Mouse (Mus musculus): ENCODE results near the gene Mark2. TPM values are rescaled to one million over a fixed set of nuclear protein-coding genes. Genes with fewer than 3 reads are reported as not detected.

Mark2 gene
- polyA plus RNA-seq, 1 experiment from 2014 or later = 63.8 TPM

DNA sequence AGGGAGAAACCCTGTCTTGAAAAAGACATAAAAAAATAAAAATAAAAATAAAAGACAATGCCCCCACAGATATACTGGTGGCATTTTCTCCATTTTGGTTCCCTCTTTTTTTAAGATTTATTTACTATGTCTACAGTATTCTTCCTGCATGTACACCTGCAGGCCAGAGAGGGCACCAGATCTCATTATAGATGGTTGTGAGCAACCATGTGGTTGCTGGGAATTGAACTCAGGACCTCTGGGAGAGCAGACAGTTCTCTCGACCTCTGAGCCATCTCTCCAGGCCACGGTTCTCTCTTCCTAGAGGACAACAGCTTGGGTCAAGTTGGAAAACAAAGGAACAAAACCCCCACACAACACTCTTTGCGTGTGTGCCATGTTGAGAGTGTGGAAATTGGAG is 79.7 kb downstream of the Mark2 start:
- Histone ChIP-seq H3K9ac (replicated peaks) (no peak overlapping the region), H3K4me3 (no peak overlapping the region), H3K27ac (replicated peaks) (no peak overlapping the region), H3K36me3 (no peaks in the 10 kb centered on the region), H3K9me3 (no peaks in the 10 kb centered on the region), H3K27me3 (no peaks in the 10 kb centered on the region), H3K4me2 (replicated peaks) (no peak overlapping the region), H3K4me1 (peaks cover 32% of the 10 kb centered on the region)
- ATAC-seq (ENCODE audit: low FRiP score, low read depth) = no peak
- 94% methylated on average over 3 of the region's 3 CpGs for WGBS

DNA sequence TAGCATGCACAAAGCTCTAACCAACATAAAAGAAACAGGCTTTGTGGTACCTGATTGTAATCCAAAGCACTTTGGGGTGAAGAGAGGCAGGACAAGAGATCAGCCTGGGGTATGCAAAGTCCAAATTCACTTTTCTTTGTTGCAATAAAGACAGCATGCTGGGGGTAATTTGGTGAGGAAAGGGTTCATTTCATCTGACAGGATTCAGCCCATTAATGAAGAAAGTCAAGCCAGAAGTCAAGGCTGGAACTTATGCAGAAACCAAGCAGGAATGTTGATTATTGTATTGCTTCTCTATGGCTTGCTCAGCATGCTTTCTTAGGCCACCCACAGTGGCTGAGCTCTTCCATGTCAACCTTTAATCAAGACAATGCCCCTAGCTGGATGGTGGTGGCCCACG is 80.2 kb downstream of the Mark2 start:
- H3K9me3 ChIP-seq = no peaks in the 10 kb centered on the region
- peaks cover 27% of the 10 kb centered on the region for H3K4me1 ChIP-seq
- no peaks in the 10 kb centered on the region for H3K27me3 ChIP-seq
- H3K9ac ChIP-seq (replicated peaks) = no peak overlapping the region
- no peak overlapping the region for H3K4me2 ChIP-seq (replicated peaks)
- H3K4me3 ChIP-seq = no peak overlapping the region
- H3K36me3 ChIP-seq = no peaks in the 10 kb centered on the region
- whole genome bisulfite sequencing = 83% methylated on average over 1 of the region's 1 CpGs
- ATAC-seq (ENCODE audit: low FRiP score, low read depth) = no peak
- H3K27ac ChIP-seq (replicated peaks) = no peak overlapping the region

DNA sequence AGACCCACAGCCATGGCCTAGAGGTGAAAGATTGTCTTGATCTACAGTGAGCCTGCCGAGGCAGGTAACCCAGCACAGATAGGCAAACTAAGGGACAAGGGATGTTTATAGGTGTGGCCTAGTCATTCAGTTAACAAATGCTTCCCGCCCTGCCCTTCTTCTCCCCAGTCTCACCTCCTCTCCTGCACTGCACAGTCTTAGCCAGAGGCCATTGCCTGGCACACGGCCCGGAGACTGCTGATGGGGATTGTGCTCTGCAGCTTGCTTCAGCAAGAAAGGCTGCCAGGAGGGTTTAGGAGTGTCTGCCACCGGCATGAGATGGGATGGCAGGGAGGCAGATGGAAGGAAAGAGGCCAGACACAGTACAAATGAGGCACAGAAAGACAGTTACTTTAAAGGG is 83.8 kb downstream of the Mark2 start:
- no peaks in the 10 kb centered on the region for H3K36me3 ChIP-seq
- ATAC-seq (ENCODE audit: low FRiP score, low read depth) = no peak
- H3K4me1 ChIP-seq = no peaks in the 10 kb centered on the region
- H3K9ac ChIP-seq (replicated peaks) = no peak overlapping the region
- H3K4me2 ChIP-seq (replicated peaks) = no peak overlapping the region
- no peaks in the 10 kb centered on the region for H3K9me3 ChIP-seq
- no peaks in the 10 kb centered on the region for H3K27me3 ChIP-seq
- no peak overlapping the region for H3K4me3 ChIP-seq
- H3K27ac ChIP-seq (replicated peaks) = no peak overlapping the region
- WGBS = 87% methylated on average over 5 of the region's 5 CpGs

DNA sequence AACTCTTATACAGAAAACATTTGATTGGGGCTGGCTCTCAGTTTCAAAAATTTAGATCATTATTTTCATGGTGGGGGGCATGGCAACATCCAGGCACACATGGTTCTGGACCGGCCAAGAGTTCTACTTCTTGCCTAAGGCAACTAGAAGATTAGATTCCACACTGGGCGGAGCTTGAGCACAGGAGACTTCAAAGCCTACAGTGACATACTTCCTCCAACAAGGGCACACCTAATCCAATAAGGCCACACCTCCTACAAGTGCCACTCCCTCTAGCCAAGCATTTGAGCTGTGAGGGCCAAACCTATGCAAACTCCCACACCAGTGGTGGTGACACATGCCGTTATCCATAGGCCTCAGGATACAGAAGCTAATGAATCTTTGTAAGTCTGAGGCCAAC is 95.6 kb downstream of the Mark2 start:
- Histone ChIP-seq H3K27me3 (peaks cover 21% of the 10 kb centered on the region), H3K4me2 (replicated peaks) (no peak overlapping the region), H3K9ac (replicated peaks) (no peak overlapping the region), H3K9me3 (no peaks in the 10 kb centered on the region), H3K4me1 (peaks cover 5% of the 10 kb centered on the region; the same call in 1 of the 2 replicates), H3K4me3 (no peak overlapping the region), H3K27ac (replicated peaks) (no peak overlapping the region), H3K36me3 (no peaks in the 10 kb centered on the region)
- ATAC-seq (ENCODE audit: low FRiP score, low read depth) = no peak
- WGBS = 85% methylated on average over 3 of the region's 3 CpGs

DNA sequence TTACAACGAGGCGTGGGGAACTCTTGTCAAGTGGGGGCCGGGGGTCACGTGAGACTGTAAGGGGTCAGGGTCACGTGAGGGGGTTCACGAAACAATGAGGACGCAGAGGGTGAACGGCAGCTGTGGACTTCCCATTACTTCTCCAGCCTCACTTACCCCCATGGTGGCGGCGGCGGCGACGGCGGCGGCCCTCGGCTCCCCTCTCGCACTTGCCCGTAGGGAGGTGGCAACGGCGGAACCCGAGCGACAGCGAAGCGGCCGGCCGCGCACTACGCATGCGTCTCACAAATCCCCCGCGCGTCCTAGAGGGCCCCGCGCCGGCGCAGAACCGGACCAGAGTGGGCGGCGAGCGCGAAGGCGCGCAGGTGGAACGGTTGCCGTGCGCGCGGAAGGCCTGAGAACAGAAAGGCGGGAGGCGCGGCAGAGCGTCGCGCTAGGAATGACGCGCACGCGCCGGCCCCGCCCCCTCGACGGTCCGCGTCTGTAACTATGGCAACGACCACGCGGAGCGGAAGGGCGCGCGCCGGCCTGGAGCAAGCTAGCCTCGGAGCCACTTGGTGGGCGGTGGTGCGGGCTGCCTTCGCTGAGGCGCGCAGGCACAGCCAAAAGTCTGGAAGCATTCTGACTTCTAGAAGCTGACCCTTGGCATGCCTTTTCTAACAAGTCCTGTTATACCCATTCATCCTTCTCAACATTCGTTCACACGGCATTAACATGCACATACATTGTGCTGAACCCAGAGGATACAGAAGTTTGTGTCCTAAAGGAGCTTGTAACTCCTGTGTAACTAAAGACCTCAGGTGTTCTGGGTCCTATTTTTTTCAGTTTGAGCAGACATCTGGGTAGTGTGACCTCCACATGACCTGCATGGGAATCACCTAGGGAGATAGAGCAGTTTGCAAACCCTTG is 100.6 kb downstream of the Mark2 start, which contains the start of gene Naa40:
TSS of gene Naa40 (minus strand) at position 402 of the 909 bp plus-strand sequence.
- peak within 1 kb of the TSS; percentile 83 for H3K27ac ChIP-seq (replicated peaks)
- ATAC-seq (ENCODE audit: low FRiP score, low read depth) = peak; percentile 97
- peak within 1 kb of the TSS; percentile 87 for H3K4me2 ChIP-seq (replicated peaks)
- peak within 1 kb of the TSS; percentile 88 for H3K9ac ChIP-seq (replicated peaks)
- WGBS = under 1% methylated on average over 73 of the region's 80 CpGs
- H3K4me3 ChIP-seq = peak within 1 kb of the TSS; percentile 60
- H3K4me1 ChIP-seq = peaks cover 29% of the 10 kb centered on the region
- no peaks in the 10 kb centered on the region for H3K9me3 ChIP-seq
- H3K27me3 ChIP-seq = peaks cover 21% of the 10 kb centered on the region
- H3K36me3 ChIP-seq = no peaks in the 10 kb centered on the region

DNA sequence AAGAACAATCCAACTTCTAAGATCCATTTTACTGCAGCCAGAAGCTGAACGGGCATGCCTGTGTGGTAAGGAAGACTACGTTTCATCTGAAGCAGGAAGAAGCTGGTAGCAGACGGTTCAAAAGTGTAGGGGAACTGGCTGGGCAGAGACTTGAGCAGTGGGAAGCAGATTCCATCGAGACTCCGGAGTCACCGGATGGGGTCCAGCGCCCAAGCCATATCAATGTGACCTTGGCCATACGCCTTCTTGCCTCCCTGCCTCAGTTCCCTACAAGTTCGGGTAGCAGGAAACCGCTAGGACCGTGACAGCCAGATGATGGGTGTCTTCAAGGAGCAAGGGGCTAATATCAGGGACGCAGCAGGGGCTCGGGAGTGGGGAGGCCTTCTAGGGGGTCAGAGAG is 101.4 kb downstream of the Mark2 start:
- Histone ChIP-seq H3K9me3 (no peaks in the 10 kb centered on the region), H3K27me3 (peaks cover 21% of the 10 kb centered on the region), H3K27ac (replicated peaks) (peak overlapping the region; percentile 83; the same call in 1 of the 2 replicates), H3K4me1 (peaks cover 29% of the 10 kb centered on the region), H3K4me3 (peak overlapping the region; percentile 60), H3K36me3 (no peaks in the 10 kb centered on the region), H3K9ac (replicated peaks) (peak overlapping the region; percentile 88), H3K4me2 (replicated peaks) (peak overlapping the region; percentile 87)
- 4% methylated on average over 13 of the region's 13 CpGs for WGBS
- ATAC-seq (ENCODE audit: low FRiP score, low read depth) = no peak

DNA sequence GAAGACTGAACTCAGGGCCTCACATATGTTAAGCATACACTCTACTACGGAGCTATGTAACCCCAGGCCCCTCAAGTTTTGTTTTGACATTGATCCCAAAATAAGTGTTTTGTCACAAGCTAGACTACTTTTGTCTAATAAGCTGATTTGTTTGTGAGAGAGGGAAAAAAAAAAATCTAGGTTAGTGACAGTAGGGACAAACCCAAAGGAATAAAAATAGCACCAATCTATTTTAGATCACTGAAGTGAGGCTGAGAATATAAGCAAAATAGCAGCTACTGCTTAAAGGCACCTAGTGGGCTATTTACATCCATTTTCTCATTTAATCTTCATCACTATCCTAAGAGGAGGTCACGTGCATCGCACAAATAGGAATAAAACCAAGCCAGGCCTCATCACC is 102.1 kb downstream of the Mark2 start:
- peaks cover 21% of the 10 kb centered on the region for H3K27me3 ChIP-seq
- H3K4me3 ChIP-seq = peak overlapping the region; percentile 60
- H3K9me3 ChIP-seq = no peaks in the 10 kb centered on the region
- peak overlapping the region; percentile 87 for H3K4me2 ChIP-seq (replicated peaks)
- no peak overlapping the region for H3K27ac ChIP-seq (replicated peaks)
- H3K9ac ChIP-seq (replicated peaks) = peak overlapping the region; percentile 88; the same call in 1 of the 2 replicates
- 0 out of 2 replicates have a peak, but pooled peaks cover under 1% of the 10 kb centered on the region for H3K36me3 ChIP-seq
- H3K4me1 ChIP-seq = peaks cover 29% of the 10 kb centered on the region
- WGBS = 94% methylated on average over 3 of the region's 3 CpGs
- no peak for ATAC-seq (ENCODE audit: low FRiP score, low read depth)

DNA sequence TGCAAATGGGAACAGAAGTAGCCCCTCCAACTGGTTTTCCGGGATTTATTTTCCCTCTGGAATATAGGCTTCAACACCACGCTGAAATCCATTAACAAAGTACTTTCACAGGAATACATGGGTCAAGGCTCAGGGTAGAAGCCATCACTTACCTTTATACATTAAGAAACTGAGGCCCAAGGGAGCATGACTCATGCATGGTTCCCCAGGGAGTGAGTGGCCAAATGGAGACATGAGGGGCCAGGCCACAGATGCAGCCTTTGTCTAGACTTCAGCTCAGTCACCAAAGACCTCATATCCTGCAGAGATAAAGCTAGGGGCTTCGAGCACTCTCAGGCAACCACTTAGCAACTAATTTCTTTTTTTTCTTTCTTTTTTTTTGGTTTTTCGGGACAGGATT is 104.9 kb downstream of the Mark2 start:
- Histone ChIP-seq H3K4me2 (replicated peaks) (no peak overlapping the region), H3K4me3 (no peak overlapping the region), H3K27ac (replicated peaks) (no peak overlapping the region), H3K36me3 (peaks cover 23% of the 10 kb centered on the region), H3K4me1 (peaks cover 29% of the 10 kb centered on the region), H3K9me3 (no peaks in the 10 kb centered on the region), H3K9ac (replicated peaks) (no peak overlapping the region), H3K27me3 (peaks cover under 1% of the 10 kb centered on the region; the same call in 1 of the 2 replicates)
- WGBS = 80% methylated on average over 4 of the region's 4 CpGs
- ATAC-seq (ENCODE audit: low FRiP score, low read depth) = no peak

DNA sequence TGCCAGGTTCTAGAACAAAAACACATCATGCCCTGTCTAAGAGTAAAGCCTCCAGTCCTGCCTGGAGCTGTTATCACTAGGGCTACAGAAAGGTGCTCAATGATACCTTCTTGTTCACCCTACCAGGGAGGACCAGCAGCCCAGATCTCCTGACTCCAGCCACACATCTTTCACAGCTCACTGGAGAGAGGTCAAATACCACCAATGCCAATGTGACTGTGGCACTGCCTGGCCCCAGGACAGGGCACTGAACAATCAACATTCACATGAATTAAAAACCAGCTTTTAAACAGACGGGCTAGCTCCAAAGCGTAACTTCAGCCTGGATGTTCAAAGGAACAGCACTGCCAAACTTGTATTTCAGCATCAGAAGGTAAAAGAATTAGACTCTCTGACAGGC is 105.6 kb downstream of the Mark2 start:
- Histone ChIP-seq H3K36me3 (peaks cover 31% of the 10 kb centered on the region), H3K4me2 (replicated peaks) (no peak overlapping the region), H3K4me3 (no peak overlapping the region), H3K27ac (replicated peaks) (no peak overlapping the region), H3K27me3 (no peaks in the 10 kb centered on the region), H3K9ac (replicated peaks) (no peak overlapping the region), H3K4me1 (peaks cover 24% of the 10 kb centered on the region), H3K9me3 (no peaks in the 10 kb centered on the region)
- no peak for ATAC-seq (ENCODE audit: low FRiP score, low read depth)
- WGBS = 96% methylated on average over 2 of the region's 2 CpGs

DNA sequence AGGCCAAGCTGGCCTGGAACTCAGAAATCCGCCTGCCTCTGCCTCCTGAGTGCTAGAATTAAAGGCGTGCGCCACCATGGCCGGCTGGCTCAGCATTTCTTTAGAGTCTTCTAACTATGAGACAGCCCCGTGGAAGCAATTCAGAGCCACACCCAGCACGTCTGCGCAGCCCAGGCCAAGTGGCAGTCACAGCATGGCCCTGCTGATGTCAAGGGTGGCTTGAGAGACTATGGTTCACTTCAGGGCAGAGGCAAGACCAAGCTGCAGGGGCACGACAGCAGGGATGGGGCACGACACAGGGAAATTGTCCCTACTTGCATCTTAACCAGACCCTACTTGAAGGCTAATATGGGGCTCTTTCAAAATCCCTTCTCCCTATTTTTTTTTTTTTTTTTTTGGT is 106.2 kb downstream of the Mark2 start:
- ATAC-seq (ENCODE audit: low FRiP score, low read depth) = no peak
- no peaks in the 10 kb centered on the region for H3K27me3 ChIP-seq
- WGBS = 91% methylated on average over 9 of the region's 9 CpGs
- H3K36me3 ChIP-seq = peaks cover 36% of the 10 kb centered on the region
- no peak overlapping the region for H3K4me3 ChIP-seq
- no peak overlapping the region for H3K4me2 ChIP-seq (replicated peaks)
- peaks cover 23% of the 10 kb centered on the region for H3K4me1 ChIP-seq
- H3K9ac ChIP-seq (replicated peaks) = no peak overlapping the region
- no peak overlapping the region for H3K27ac ChIP-seq (replicated peaks)
- H3K9me3 ChIP-seq = no peaks in the 10 kb centered on the region

DNA sequence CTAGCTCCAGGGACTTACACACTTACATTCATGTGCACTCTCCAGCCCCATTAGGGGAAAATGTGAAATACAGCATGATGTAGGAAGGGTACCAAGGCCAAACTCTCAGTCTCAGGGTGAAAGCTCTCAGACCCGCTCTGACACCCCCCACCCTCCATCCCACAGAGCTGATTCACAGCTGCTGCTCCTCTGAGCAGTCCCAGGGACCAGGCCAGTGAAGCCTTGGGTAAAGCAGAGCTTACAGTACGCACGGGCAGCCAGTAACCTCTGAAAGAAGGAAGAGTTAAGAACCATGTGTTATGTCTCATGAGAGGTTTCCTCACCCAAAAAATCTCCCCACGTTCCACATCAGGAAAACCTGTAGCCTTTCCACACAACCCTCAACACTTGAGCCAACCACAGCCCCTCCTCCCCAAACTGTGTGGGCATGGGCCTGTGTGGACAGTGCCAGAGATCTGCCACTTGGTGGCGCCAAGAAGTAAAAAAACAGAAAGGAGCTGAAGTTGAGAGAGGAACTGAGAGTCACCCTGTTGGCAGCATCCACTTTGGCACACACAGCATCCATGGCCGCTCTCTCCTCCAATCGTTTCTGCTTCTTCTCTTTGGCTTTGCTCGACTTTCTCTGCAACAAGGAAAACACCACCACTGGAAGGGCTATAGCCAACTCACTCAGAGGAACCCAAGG is 107.0 kb downstream of the Mark2 start:
- WGBS = 55% methylated on average over 8 of the region's 8 CpGs
- Histone ChIP-seq H3K4me2 (replicated peaks) (no peak overlapping the region), H3K27me3 (no peaks in the 10 kb centered on the region), H3K27ac (replicated peaks) (no peak overlapping the region), H3K36me3 (peaks cover 43% of the 10 kb centered on the region), H3K4me1 (peaks cover 16% of the 10 kb centered on the region), H3K9me3 (no peaks in the 10 kb centered on the region), H3K9ac (replicated peaks) (no peak overlapping the region), H3K4me3 (no peak overlapping the region)
- peak; percentile 78 for ATAC-seq (ENCODE audit: low FRiP score, low read depth)

DNA sequence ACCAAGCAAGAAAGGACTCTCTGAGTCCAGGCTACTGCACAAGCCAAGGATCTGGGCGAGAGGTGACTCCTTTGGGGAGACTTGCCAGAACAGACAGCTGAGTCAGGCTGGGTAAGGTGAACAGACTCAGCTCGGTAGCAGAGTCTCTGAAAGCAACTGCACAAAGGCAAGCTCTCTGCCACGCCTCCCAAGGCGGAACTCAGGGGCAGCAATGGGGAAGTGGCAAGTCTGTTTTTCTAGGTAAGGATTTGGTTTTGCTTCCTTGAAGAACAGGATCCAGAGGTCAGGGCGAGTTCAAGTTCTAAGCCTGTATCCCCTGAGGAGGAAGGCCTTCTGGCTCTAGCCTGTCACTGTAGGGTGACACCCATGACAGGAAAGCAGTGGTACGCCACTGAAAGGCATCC is 115.1 kb downstream of the Mark2 start:
- H3K4me3 ChIP-seq = no peak overlapping the region
- no peak for ATAC-seq (ENCODE audit: low FRiP score, low read depth)
- whole genome bisulfite sequencing = 86% methylated on average over 6 of the region's 6 CpGs
- no peaks in the 10 kb centered on the region for H3K4me1 ChIP-seq
- no peaks in the 10 kb centered on the region for H3K9me3 ChIP-seq
- H3K9ac ChIP-seq (replicated peaks) = no peak overlapping the region
- no peaks in the 10 kb centered on the region for H3K27me3 ChIP-seq
- H3K27ac ChIP-seq (replicated peaks) = no peak overlapping the region
- no peak overlapping the region for H3K4me2 ChIP-seq (replicated peaks)
- peaks cover 62% of the 10 kb centered on the region for H3K36me3 ChIP-seq
